Mouse (Mus musculus) G1E (cell line): ENCODE results near the gene Zfp408.

Experiments
- CTCF ChIP-seq: IDR thresholded peaks from 2 replicates; pipeline ENCODE4 v1.5.1; 2012; ENCODE audit warnings: low read depth, low read length, inconsistent platforms, mixed read lengths
- GATA1 ChIP-seq: IDR thresholded peaks from 2 replicates; pipeline ENCODE4 v1.6.1; 2012; ENCODE audit warnings: borderline replicate concordance, low read length, inconsistent platforms, mixed read lengths
- GATA2 ChIP-seq: IDR thresholded peaks from 2 replicates; pipeline ENCODE4 v1.6.1; 2012; ENCODE audit warnings: low read depth, low read length, inconsistent platforms, borderline replicate concordance
- POLR2AphosphoS5 ChIP-seq: IDR thresholded peaks from 2 replicates; pipeline ENCODE4 v1.6.1; 2012; ENCODE audit warnings: low read depth, low read length, inconsistent platforms; ENCODE audit not compliant: insufficient replicate concordance
- TAL1 ChIP-seq: conservative IDR thresholded peaks from 2 replicates; pipeline ENCODE4 v1.6.1; 2012; ENCODE audit warnings: low read depth, low read length, inconsistent platforms, mixed read lengths

GRCm38 (mm10) chr2:91635486-91635885, 14.1 kb downstream of the Zfp408 start:
- TF ChIP-seq CTCF: no peak
- no peak for TF ChIP-seq TAL1
- no peak for TF ChIP-seq POLR2AphosphoS5
- no peak for TF ChIP-seq GATA2
- no peak for TF ChIP-seq GATA1
